Mouse (Mus musculus): Measurements from ENCODE around the gene Mfsd4b1. TPM values are rescaled to one million over a fixed set of nuclear protein-coding genes. Genes with fewer than 3 reads are reported as not detected.

Gene Mfsd4b1
- total and polyA plus RNA-seq, 3 experiments: not detected

DNA sequence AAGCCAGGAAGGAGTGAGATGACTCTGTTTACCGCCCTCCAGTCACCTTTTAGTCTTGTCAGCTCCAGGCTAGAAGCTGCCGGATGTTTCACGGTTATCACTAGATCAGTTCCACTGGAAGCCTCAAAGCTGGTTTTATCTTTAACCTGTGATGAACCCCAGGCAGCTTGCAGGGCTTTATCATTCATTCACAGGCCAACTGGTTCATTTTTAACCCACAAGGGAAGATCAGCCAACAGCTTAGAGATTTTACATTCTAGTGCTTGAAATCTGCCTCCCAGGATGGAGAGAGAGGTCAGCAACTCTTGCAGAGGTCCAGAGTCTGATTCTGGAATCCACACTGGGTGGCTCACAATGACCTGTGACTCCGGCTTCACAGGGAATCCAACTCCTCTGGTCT lies 33.9 kb downstream of the Mfsd4b1 start:
- no peak overlapping the region; the same call in 1 of the 2 replicates for H3K27ac ChIP-seq (ENCODE audit: control insufficient read depth, low read depth, low read length)
- peak; percentile 77 for DNase-seq (ENCODE audit: low read depth, low spot score)
- TF ChIP-seq MAFK (IDR thresholded peaks at IDR 0.05; ENCODE audit: borderline replicate concordance, low read depth, low read length) (no peak; the same call in 1 of the 2 replicates), KAT2A (conservative IDR thresholded peaks at IDR 0.05; ENCODE audit: low read depth, low read length) (no peak), USF1 (IDR thresholded peaks at IDR 0.05; ENCODE audit: low read depth, low read length) (no peak), NELFE (IDR thresholded peaks at IDR 0.05; ENCODE audit: low read depth, low read length) (no peak), MYB (IDR thresholded peaks at IDR 0.05; ENCODE audit: low read depth, low read length) (peak; percentile 80), BHLHE40 (IDR thresholded peaks at IDR 0.05; ENCODE audit: borderline replicate concordance, low read depth, low read length) (0 out of 2 replicates have a peak, but pooled peaks have one; percentile 55), UBTF (IDR thresholded peaks at IDR 0.05; ENCODE audit: borderline replicate concordance, insufficient read depth, low read depth, low read length) (no peak), E2F4 (IDR thresholded peaks at IDR 0.05; ENCODE audit: borderline replicate concordance, low read depth, low read length) (no peak), GABPA (IDR thresholded peaks at IDR 0.05; ENCODE audit: low read depth, low read length) (no peak), ZKSCAN1 (IDR thresholded peaks at IDR 0.05; ENCODE audit: low read depth, low read length) (no peak), ZMIZ1 (IDR thresholded peaks at IDR 0.05; ENCODE audit: low read depth, low read length) (no peak), SMC3 (IDR thresholded peaks at IDR 0.05; ENCODE audit: low read depth, low read length) (no peak), ZC3H11A (IDR thresholded peaks at IDR 0.05; ENCODE audit: low read depth, low read length) (no peak), GATA1 (IDR thresholded peaks at IDR 0.05; ENCODE audit: low read depth, low read length) (peak; percentile 97), ZNF384 (IDR thresholded peaks at IDR 0.05; ENCODE audit: low read depth, low read length) (no peak), MAZ (IDR thresholded peaks at IDR 0.05; ENCODE audit: low read depth, low read length) (0 out of 2 replicates have a peak, but pooled peaks have one; percentile 33), EP300 (IDR thresholded peaks at IDR 0.05; ENCODE audit: low read depth in 1 of 2, low read length in 2 of 2) (peak; percentile 97 to 98), TAL1 (IDR thresholded peaks at IDR 0.05; ENCODE audit: low read length) (peak; percentile 68), CHD2 (IDR thresholded peaks at IDR 0.05; ENCODE audit: low read length) (no peak), MYC (IDR thresholded peaks at IDR 0.05; ENCODE audit: low read depth, low read length) (no peak), JUND (IDR thresholded peaks at IDR 0.05; ENCODE audit: low read depth, low read length) (no peak), HCFC1 (IDR thresholded peaks at IDR 0.05; ENCODE audit: low read depth, low read length) (no peak), CHD1 (IDR thresholded peaks at IDR 0.05; ENCODE audit: low read depth, low read length) (no peak), ETS1 (IDR thresholded peaks at IDR 0.05; ENCODE audit: low read depth, low read length) (peak; percentile 79), TBP (IDR thresholded peaks at IDR 0.05; ENCODE audit: low read depth, low read length) (no peak), RCOR1 (IDR thresholded peaks at IDR 0.05; ENCODE audit: low read depth, low read length) (peak; percentile 99), SIN3A (IDR thresholded peaks at IDR 0.05; ENCODE audit: low read length) (peak; percentile 35; the same call in 1 of the 2 replicates), MXI1 (IDR thresholded peaks at IDR 0.05; ENCODE audit: low read depth, low read length) (no peak; the same call in 1 of the 2 replicates), TCF12 (IDR thresholded peaks at IDR 0.05; ENCODE audit: low read depth, low read length) (peak; percentile 96), CTCF (IDR thresholded peaks at IDR 0.05 in 2 of 3, conservative IDR thresholded peaks at IDR 0.05 in 1 of 3; ENCODE audit: control insufficient read depth in 1 of 3, insufficient read depth in 1 of 3, low read depth in 2 of 3, low read length in 3 of 3, poor library complexity in 1 of 3, severe bottlenecking in 1 of 3) (no peak), MEF2A (IDR thresholded peaks at IDR 0.05; ENCODE audit: extremely low read depth, insufficient replicate concordance, low read depth, low read length, poor library complexity, severe bottlenecking) (no peak), ELF1 (IDR thresholded peaks at IDR 0.05; ENCODE audit: low read depth, low read length) (no peak)
- no peaks in the 10 kb centered on the region for H3K79me2 ChIP-seq (ENCODE audit: control insufficient read depth, insufficient read depth, low read length, poor library complexity)
- H3K9me3 ChIP-seq (replicated peaks; ENCODE audit: insufficient read depth, low read length): no peaks in the 10 kb centered on the region
- H3K27me3 ChIP-seq (ENCODE audit: control insufficient read depth in 1 of 2, insufficient read depth in 2 of 2, low read length in 2 of 2): no peaks in the 10 kb centered on the region
- H3K9ac ChIP-seq (ENCODE audit: control insufficient read depth, low read depth, low read length, poor library complexity, severe bottlenecking): no peak overlapping the region
- peaks cover 0 to 8% of the 10 kb centered on the region in 2 experiments; a peak in 2 of 4 replicates for H3K36me3 ChIP-seq (ENCODE audit: control insufficient read depth in 1 of 2, insufficient read depth in 2 of 2, low read length in 2 of 2)
- no peak overlapping the region; a peak in 1 of 4 replicates for H3K4me3 ChIP-seq (ENCODE audit: control insufficient read depth in 1 of 2, insufficient read depth in 1 of 2, low read depth in 2 of 2, low read length in 2 of 2)
- peaks cover 2 to 15% of the 10 kb centered on the region in 2 experiments; a peak in 3 of 4 replicates for H3K4me1 ChIP-seq (ENCODE audit: control insufficient read depth in 1 of 2, insufficient read depth in 2 of 2, low read length in 2 of 2)
